Mouse (Mus musculus) heart, embryonic 12.5 days (tissue): ENCODE data around the gene Tmem88b. TPM values are rescaled to one million over a fixed set of nuclear protein-coding genes. Genes with fewer than 3 reads are reported as not detected.
"Not testable (repeated sequence)": the region's sequence is repeated elsewhere in the genome, so short reads cannot be mapped to it uniquely, and the experiment has no call there.

Experiments used
- ATAC-seq: fragments of 200-750 bp; cut with Nextera tagmentation; 2 replicates; pipeline ENCODE4 v1.8.0; 2017; ENCODE audit warnings: moderate TSS enrichment, moderate library complexity; ENCODE audit not compliant: insufficient number of reproducible peaks, low FRiP score
- H3K27ac ChIP-seq: fragments of 300-500 bp; sonication (generic); 2 replicates; pipeline ENCODE4 v1.5.1; 2016; ENCODE audit warnings: mild to moderate bottlenecking, moderate library complexity; ENCODE audit not compliant: poor library complexity, severe bottlenecking
- H3K27me3 ChIP-seq: fragments of 300-500 bp; sonication (generic); replicated peaks from 2 replicates; pipeline ENCODE4 v1.6.1; 2016; ENCODE audit warnings: mild to moderate bottlenecking, moderate library complexity
- H3K36me3 ChIP-seq: fragments of 300-500 bp; sonication (generic); 2 replicates; pipeline ENCODE4 v1.6.1; 2016; ENCODE audit warnings: mild to moderate bottlenecking, moderate library complexity
- H3K4me1 ChIP-seq: fragments of 300-500 bp; sonication (generic); replicated peaks from 2 replicates; pipeline ENCODE4 v1.6.1; 2016; ENCODE audit warnings: mild to moderate bottlenecking
- H3K4me2 ChIP-seq: fragments of 300-500 bp; sonication (generic); 2 replicates; pipeline ENCODE4 v1.6.1; 2016; ENCODE audit warnings: mild to moderate bottlenecking, moderate library complexity
- H3K4me3 ChIP-seq: fragments of 300-500 bp; sonication (generic); 2 replicates; pipeline ENCODE4 v1.5.1; 2016; ENCODE audit warnings: mild to moderate bottlenecking
- H3K9ac ChIP-seq: fragments of 300-500 bp; sonication (generic); 2 replicates; pipeline ENCODE4 v1.6.1; 2016; ENCODE audit warnings: mild to moderate bottlenecking, moderate library complexity
- H3K9me3 ChIP-seq: fragments of 300-500 bp; sonication (generic); replicated peaks from 2 replicates; pipeline ENCODE4 v1.6.1; 2016; ENCODE audit warnings: mild to moderate bottlenecking, moderate library complexity
- WGBS: fragments of 180-500 bp; shearing (Covaris S2); methylation state at CpG from one replicate; pipeline ENCODE4 v1.1.7; 2016; 5-methylcytosine and 5-hydroxymethylcytosine counted together
- polyA plus RNA-seq: library from polyadenylated mRNA; unstranded; fragments of >200 nt; fragmentation: Nextera tagmentation; extraction: Ambion mirVana; gene quantifications from 2 replicates; pipeline ENCODE4 v1.2.1, GENCODE M21; 2016

The Tmem88b gene
- polyA plus RNA-seq, 1 experiment from 2014 or later, result 7.2 TPM

DNA sequence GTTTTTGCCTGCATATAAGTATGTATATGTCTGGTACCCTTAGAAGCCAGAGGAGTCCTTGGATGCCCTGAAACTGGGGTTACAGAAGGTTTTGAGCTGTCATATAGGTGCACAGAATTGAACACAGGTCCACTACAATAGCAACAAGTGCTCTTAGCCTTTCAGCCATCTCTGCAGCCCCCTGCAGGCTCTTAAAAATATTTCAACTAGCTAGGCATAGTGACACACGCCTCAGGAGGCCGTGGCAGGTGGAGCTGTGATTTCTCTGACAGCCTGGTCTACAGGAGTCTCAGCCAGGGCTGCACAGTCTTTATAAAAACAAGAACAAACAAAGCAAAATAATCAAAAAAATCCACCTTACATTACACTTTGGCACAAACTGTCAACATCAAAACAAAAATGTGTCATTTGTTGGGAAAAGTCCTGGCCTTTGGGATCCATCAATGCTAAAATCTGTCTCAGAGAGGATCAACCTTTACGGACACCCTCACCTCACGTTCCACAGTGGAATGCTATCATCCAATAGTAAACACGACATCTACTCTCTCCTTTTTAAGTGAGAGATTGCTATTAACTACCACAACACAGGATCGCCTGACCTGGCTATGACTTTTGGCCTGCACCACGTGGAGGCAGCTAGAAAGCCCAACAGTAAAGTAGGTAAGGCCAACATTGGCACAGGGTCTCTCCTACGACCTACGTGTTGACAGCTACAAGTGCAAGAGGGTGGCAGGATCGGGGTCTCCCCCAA lies 25.6 kb downstream of the Tmem88b start:
- WGBS, result 2% methylated on average over 10 of the region's 10 CpGs
- peaks cover 32% of the 10 kb centered on the region for H3K4me1 ChIP-seq
- H3K27me3 ChIP-seq, result no peaks in the 10 kb centered on the region
- H3K36me3 ChIP-seq, result peaks cover 26% of the 10 kb centered on the region
- H3K4me2 ChIP-seq, result peak overlapping the region; percentile 100
- H3K9me3 ChIP-seq, result no peaks in the 10 kb centered on the region
- H3K27ac ChIP-seq, result peak overlapping the region; percentile 76
- no peak for ATAC-seq
- peak overlapping the region; percentile 92 for H3K9ac ChIP-seq
- H3K4me3 ChIP-seq, result peak overlapping the region; percentile 87

GRCm38 (mm10) chr4:155757011-155757410 lies 28.7 kb downstream of the Tmem88b start:
- Histone ChIP-seq H3K4me1 (peaks cover 32% of the 10 kb centered on the region), H3K27me3 (no peaks in the 10 kb centered on the region), H3K4me3 (no peak overlapping the region), H3K27ac (no peak overlapping the region), H3K9ac (peak overlapping the region; percentile 40; the same call in 1 of the 2 replicates), H3K4me2 (no peak overlapping the region), H3K9me3 (no peaks in the 10 kb centered on the region), H3K36me3 (peaks cover 54% of the 10 kb centered on the region)
- ATAC-seq, result no peak
- 78% methylated on average over 12 of the region's 12 CpGs for WGBS

DNA sequence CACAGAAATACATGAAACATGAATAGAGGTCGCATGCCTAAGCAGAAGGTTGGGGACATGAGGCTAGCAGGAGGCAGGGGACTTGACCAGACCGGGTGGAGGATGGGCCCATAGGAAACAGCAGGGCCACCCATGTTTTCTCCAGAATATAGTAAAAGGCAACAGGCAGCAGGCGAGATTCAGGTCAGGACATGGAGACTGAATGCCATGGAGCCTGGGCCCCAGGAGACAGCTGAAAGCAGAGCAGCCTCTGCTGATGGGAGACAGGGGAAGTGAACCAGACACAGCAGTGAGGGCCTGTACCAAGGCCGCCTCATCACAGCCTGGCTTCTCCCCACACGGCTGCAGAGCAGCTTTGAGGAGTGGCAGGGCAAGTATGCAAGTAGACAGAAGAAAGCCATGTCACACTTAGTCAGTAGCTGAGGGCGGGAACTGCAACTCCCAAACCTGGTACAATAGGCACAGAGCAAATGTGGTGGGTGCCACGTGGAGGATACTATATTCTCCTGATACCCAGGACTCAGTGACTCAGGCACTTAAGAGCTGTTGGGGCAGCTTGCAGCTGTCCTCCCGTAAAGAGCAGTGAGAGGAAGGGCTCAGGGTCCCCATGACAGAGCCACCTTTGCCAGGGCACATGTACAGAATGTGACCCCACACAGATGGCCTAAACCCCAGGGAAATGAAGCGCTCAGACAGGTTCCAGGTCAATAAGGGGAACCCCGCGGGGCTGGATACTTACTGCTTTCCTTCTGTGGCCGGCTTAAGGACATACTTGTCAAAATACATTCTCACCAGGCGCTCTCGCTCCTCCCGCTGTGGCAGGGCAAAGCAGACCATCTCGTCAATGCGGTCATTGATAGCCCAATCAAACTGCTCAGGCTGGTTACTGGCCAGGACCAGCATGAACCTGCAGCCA lies 38.8 kb downstream of the Tmem88b start:
- WGBS, result 89% methylated on average over 17 of the region's 17 CpGs

GRCm38 (mm10) chr4:155746036-155746548 lies 39.6 kb downstream of the Tmem88b start:
- Histone ChIP-seq H3K9me3 (no peaks in the 10 kb centered on the region), H3K9ac (no peak overlapping the region), H3K4me1 (no peaks in the 10 kb centered on the region), H3K4me3 (no peak overlapping the region), H3K27me3 (no peaks in the 10 kb centered on the region), H3K4me2 (no peak overlapping the region), H3K36me3 (peaks cover 97% of the 10 kb centered on the region), H3K27ac (no peak overlapping the region)
- ATAC-seq, result no peak
- WGBS, result 87% methylated on average over 8 of the region's 8 CpGs

More for the DNA sequence above, 38.8 kb downstream of the Tmem88b start:
- Histone ChIP-seq H3K9ac (no peak overlapping the region), H3K4me3 (no peak overlapping the region), H3K27me3 (no peaks in the 10 kb centered on the region), H3K4me2 (no peak overlapping the region), H3K4me1 (no peaks in the 10 kb centered on the region), H3K36me3 (peaks cover 97% of the 10 kb centered on the region), H3K9me3 (no peaks in the 10 kb centered on the region), H3K27ac (no peak overlapping the region)
- ATAC-seq, result no peak

DNA sequence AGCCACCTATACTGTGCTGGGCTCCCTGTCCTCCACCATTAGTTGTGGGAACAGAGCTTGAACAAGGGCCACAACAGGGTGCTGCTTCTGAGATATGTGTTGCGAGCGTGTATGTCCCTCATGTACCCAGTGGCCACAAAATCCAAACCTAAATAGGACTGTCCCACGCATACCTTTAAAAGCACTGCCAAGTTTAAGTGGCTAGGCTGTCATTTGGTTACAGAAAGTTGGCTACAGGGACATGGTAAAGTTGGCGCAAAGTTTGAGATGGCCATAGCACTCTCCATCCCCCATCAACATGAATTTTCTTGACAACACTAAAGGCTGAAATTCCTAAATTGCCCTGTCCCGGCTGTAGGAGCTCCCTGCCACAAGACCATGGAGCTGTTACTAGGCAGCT lies 40.5 kb downstream of the Tmem88b start:
- Histone ChIP-seq H3K4me2 (no peak overlapping the region), H3K4me3 (no peak overlapping the region), H3K27me3 (no peaks in the 10 kb centered on the region), H3K4me1 (no peaks in the 10 kb centered on the region), H3K9me3 (no peaks in the 10 kb centered on the region), H3K36me3 (peaks cover 97% of the 10 kb centered on the region), H3K9ac (no peak overlapping the region), H3K27ac (no peak overlapping the region)
- no peak for ATAC-seq
- 90% methylated on average over 5 of the region's 5 CpGs for WGBS

GRCm38 (mm10) chr4:155744474-155744873 lies 41.2 kb downstream of the Tmem88b start:
- H3K27me3 ChIP-seq, result no peaks in the 10 kb centered on the region
- H3K4me2 ChIP-seq, result no peak overlapping the region
- H3K27ac ChIP-seq, result no peak overlapping the region
- no peak for ATAC-seq
- H3K36me3 ChIP-seq, result peaks cover 97% of the 10 kb centered on the region
- no peaks in the 10 kb centered on the region for H3K4me1 ChIP-seq
- no peaks in the 10 kb centered on the region for H3K9me3 ChIP-seq
- H3K9ac ChIP-seq, result no peak overlapping the region
- no peak overlapping the region for H3K4me3 ChIP-seq
- WGBS, result 90% methylated on average over 8 of the region's 8 CpGs

DNA sequence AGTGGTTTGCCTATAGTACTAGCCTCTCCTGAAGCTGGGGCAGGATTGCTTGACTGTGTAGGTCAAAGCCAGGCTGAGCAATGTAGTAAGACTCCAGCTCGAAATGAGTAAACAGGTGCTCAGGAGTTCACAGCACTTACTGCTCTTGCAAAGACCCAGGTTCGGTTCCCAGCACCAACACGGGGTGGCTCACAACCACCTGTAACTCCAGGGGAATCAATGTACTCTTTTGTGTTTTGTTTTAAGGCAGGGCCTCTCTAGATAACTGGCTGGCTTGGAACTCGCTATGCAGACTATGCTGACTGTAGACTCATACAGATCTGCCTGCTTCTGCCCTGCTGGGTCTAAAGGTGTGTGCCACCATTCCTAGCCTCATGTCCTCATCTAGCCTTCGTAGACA lies 43.0 kb downstream of the Tmem88b start:
- H3K9me3 ChIP-seq, result no peaks in the 10 kb centered on the region
- H3K27me3 ChIP-seq, result no peaks in the 10 kb centered on the region
- no peak overlapping the region for H3K9ac ChIP-seq
- H3K27ac ChIP-seq, result no peak overlapping the region
- no peak overlapping the region for H3K4me3 ChIP-seq
- H3K4me2 ChIP-seq, result no peak overlapping the region
- peaks cover 82% of the 10 kb centered on the region for H3K36me3 ChIP-seq
- H3K4me1 ChIP-seq, result 0 out of 2 replicates have a peak, but pooled peaks cover 7% of the 10 kb centered on the region
- no peak for ATAC-seq
- WGBS, result 89% methylated on average over 5 of the region's 5 CpGs

GRCm38 (mm10) chr4:155740681-155741080 lies 45.0 kb downstream of the Tmem88b start:
- peaks cover 74% of the 10 kb centered on the region for H3K36me3 ChIP-seq
- not testable (repeated sequence) for H3K27me3 ChIP-seq, H3K9ac ChIP-seq, H3K4me3 ChIP-seq, H3K4me2 ChIP-seq, ATAC-seq, H3K9me3 ChIP-seq, H3K27ac ChIP-seq
- peaks cover 17% of the 10 kb centered on the region for H3K4me1 ChIP-seq
- 84% methylated on average over 10 of the region's 10 CpGs for WGBS

- WGBS, result 80% methylated on average over 37 of the region's 37 CpGs
- no peak overlapping the region for H3K9ac ChIP-seq
- no peak overlapping the region for H3K4me2 ChIP-seq
- no peak overlapping the region for H3K27ac ChIP-seq
- no peak; the same call in 1 of the 2 replicates for ATAC-seq
- H3K27me3 ChIP-seq, result no peaks in the 10 kb centered on the region
- H3K9me3 ChIP-seq, result no peaks in the 10 kb centered on the region
- peaks cover 67% of the 10 kb centered on the region for H3K36me3 ChIP-seq
- H3K4me3 ChIP-seq, result no peak overlapping the region
- peaks cover 21% of the 10 kb centered on the region for H3K4me1 ChIP-seq
Observed at GRCm38 (mm10) chr4:155739741-155740636, 45.7 kb downstream of the Tmem88b start.

DNA sequence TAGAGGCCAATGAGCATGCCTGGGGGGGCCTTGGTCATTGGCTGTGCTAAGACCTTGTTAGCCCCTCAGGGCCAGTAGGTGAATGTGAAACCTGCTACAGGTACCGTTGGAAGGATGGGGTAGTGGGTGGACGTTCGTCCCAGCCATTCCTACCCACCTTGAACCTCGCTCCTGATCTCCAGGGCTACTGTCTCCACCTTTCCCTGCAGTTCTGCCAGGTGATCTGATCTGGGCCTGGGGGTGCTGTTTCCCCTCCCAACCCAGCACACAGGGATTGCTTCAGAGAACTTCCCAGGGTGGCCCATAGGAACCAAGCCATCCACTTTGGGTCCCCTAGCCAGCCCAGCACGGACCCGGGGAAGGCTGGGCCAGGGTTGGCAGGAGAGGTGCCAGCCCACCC lies 46.5 kb downstream of the Tmem88b start:
- no peak overlapping the region for H3K4me3 ChIP-seq
- WGBS, result 78% methylated on average over 6 of the region's 6 CpGs
- H3K4me1 ChIP-seq, result peaks cover 22% of the 10 kb centered on the region
- H3K36me3 ChIP-seq, result peaks cover 59% of the 10 kb centered on the region
- H3K9me3 ChIP-seq, result no peaks in the 10 kb centered on the region
- no peak overlapping the region for H3K4me2 ChIP-seq
- no peak overlapping the region for H3K9ac ChIP-seq
- ATAC-seq, result no peak
- no peak overlapping the region for H3K27ac ChIP-seq
- H3K27me3 ChIP-seq, result no peaks in the 10 kb centered on the region
